Mouse (Mus musculus): ENCODE results near the gene F830045P16Rik.
A peak's percentile ranks its signal among the peaks of the same experiment; 100 is the strongest.

The F830045P16Rik gene

GRCm38 (mm10) chr2:129536377-129536776, at the start of gene F830045P16Rik:
Gene F830045P16Rik, minus strand, starts transcription at chr2:129536602.
- DNase-seq (ENCODE audit: low spot score in 2 of 2) = no peak

- DNase-seq (ENCODE audit: low spot score in 2 of 2) = no peak
These were observed 49.6 kb upstream of the F830045P16Rik start for GRCm38 (mm10) chr2:129585904-129586514.

GRCm38 (mm10) chr2:129584905-129585304, 48.5 kb upstream of the F830045P16Rik start:
- DNase-seq (ENCODE audit: low spot score in 2 of 2) = no peak

- no peak for DNase-seq (ENCODE audit: low spot score in 2 of 2)
These were observed 45.9 kb upstream of the F830045P16Rik start for GRCm38 (mm10) chr2:129582261-129582660.

- no peak for DNase-seq (ENCODE audit: low spot score in 2 of 2)
These were observed 45.4 kb upstream of the F830045P16Rik start for GRCm38 (mm10) chr2:129581826-129582225.

- DNase-seq (ENCODE audit: low spot score in 2 of 2) = no peak
These were observed 44.3 kb upstream of the F830045P16Rik start for GRCm38 (mm10) chr2:129580656-129581055.

- DNase-seq (ENCODE audit: low spot score in 2 of 2) = peak in 1 of 2 experiments; percentile 19
These were observed 40.4 kb upstream of the F830045P16Rik start for GRCm38 (mm10) chr2:129576611-129577447.

- no peak for DNase-seq (ENCODE audit: low spot score in 2 of 2)
These were observed 38.7 kb upstream of the F830045P16Rik start for GRCm38 (mm10) chr2:129575113-129575512.

GRCm38 (mm10) chr2:129574395-129575046, 38.1 kb upstream of the F830045P16Rik start:
- no peak for DNase-seq (ENCODE audit: low spot score in 2 of 2)

- DNase-seq (ENCODE audit: low spot score in 2 of 2) = no peak
These were observed 37.4 kb upstream of the F830045P16Rik start for GRCm38 (mm10) chr2:129573701-129574273.

GRCm38 (mm10) chr2:129569556-129569955, 33.2 kb upstream of the F830045P16Rik start:
- DNase-seq (ENCODE audit: low spot score in 2 of 2) = no peak

GRCm38 (mm10) chr2:129569120-129569519, 32.7 kb upstream of the F830045P16Rik start:
- no peak for DNase-seq (ENCODE audit: low spot score in 2 of 2)

GRCm38 (mm10) chr2:129563944-129564709, 27.7 kb upstream of the F830045P16Rik start:
- no peak for DNase-seq (ENCODE audit: low spot score in 2 of 2)

- DNase-seq (ENCODE audit: low spot score in 2 of 2) = no peak
These were observed 25.4 kb upstream of the F830045P16Rik start for GRCm38 (mm10) chr2:129561796-129562195.

- no peak for DNase-seq (ENCODE audit: low spot score in 2 of 2)
These were observed 22.4 kb upstream of the F830045P16Rik start for GRCm38 (mm10) chr2:129558875-129559219.

GRCm38 (mm10) chr2:129558008-129558874, 21.8 kb upstream of the F830045P16Rik start:
- DNase-seq (ENCODE audit: low spot score in 2 of 2) = no peak

- DNase-seq (ENCODE audit: low spot score in 2 of 2) = no peak
These were observed 19.7 kb upstream of the F830045P16Rik start for GRCm38 (mm10) chr2:129556081-129556480.

GRCm38 (mm10) chr2:129550781-129551180, 14.4 kb upstream of the F830045P16Rik start:
- no peak for DNase-seq (ENCODE audit: low spot score in 2 of 2)

- no peak for DNase-seq (ENCODE audit: low spot score in 2 of 2)
These were observed 13.2 kb upstream of the F830045P16Rik start for GRCm38 (mm10) chr2:129549537-129550135.

- DNase-seq (ENCODE audit: low spot score in 2 of 2) = no peak
These were observed 10.4 kb upstream of the F830045P16Rik start for GRCm38 (mm10) chr2:129546772-129547171.
